Mouse (Mus musculus): ENCODE results near the gene Ntm. TPM values are rescaled to one million over a fixed set of nuclear protein-coding genes. Genes with fewer than 3 reads are reported as not detected.
A peak's percentile ranks its signal among the peaks of the same experiment; 100 is the strongest.

Gene Ntm
- polyA plus RNA-seq, 1 experiment from 2014 or later: 264 TPM

DNA sequence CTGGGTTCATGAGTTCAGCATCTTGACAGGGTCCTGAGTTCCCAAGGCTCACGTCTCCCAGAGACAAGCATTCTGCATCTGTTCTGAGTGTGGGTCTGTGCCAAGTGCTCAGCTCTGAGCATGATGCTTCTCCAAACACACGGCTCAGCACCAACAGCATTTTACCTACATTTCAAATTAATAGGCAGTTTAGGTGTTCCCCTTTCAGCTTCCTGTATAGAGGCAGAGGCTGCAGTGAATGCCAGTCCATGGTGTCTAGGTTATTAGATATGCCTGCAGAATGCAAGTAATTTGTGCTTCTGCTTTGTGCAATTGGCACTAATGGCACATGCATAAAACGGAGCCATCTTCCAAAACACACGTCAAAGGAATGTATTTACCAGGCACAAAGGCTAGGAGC lies 757.3 kb downstream of the Ntm start:
- Histone ChIP-seq H3K27me3 (replicated peaks; ENCODE audit: control insufficient read depth, insufficient read depth, low read length) (no peaks in the 10 kb centered on the region), H3K4me3 (ENCODE audit: low read length) (no peak overlapping the region), H3K9ac (ENCODE audit: low read depth, low read length) (no peak overlapping the region), H3K36me3 (ENCODE audit: control insufficient read depth, insufficient read depth, low read length) (no peaks in the 10 kb centered on the region), H3K4me2 (ENCODE audit: low read length) (no peak overlapping the region), H3K27ac (ENCODE audit: low read depth, low read length) (no peak overlapping the region; the same call in 1 of the 2 replicates), H3K9me3 (ENCODE audit: control insufficient read depth, low read length) (no peaks in the 10 kb centered on the region), H3K4me1 (ENCODE audit: control insufficient read depth, insufficient read depth, low read depth, low read length) (peaks cover 20% of the 10 kb centered on the region)
- ATAC-seq: peak; percentile 12; the same call in 1 of the 2 replicates
- 43% methylated on average over 4 of the region's 4 CpGs for WGBS

DNA sequence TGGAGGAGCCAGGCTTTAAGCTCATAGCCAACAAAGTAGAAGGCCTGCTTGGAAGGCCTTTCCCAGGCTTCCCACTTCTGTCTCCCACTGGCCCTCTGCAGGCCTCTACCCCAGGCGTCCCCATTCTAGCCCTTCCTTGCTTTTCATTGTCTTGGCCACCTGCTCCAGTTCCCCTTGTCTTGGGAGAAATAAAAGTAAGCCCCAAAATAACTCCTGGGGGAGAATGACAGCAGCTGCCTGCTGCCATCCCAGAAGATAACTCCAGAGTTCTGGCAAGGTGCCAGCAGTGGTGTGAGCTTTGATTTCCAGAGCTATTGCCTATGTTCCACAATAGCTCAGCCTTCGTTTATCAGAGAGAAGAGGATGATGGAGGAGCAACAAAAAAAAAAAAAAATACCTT lies 760.7 kb downstream of the Ntm start:
- no peaks in the 10 kb centered on the region for H3K27me3 ChIP-seq (replicated peaks; ENCODE audit: control insufficient read depth, insufficient read depth, low read length)
- peaks cover 15% of the 10 kb centered on the region for H3K4me1 ChIP-seq (ENCODE audit: control insufficient read depth, insufficient read depth, low read depth, low read length)
- no peaks in the 10 kb centered on the region for H3K9me3 ChIP-seq (ENCODE audit: control insufficient read depth, low read length)
- H3K36me3 ChIP-seq (ENCODE audit: control insufficient read depth, insufficient read depth, low read length): no peaks in the 10 kb centered on the region
- no peak overlapping the region for H3K4me3 ChIP-seq (ENCODE audit: low read length)
- no peak overlapping the region for H3K4me2 ChIP-seq (ENCODE audit: low read length)
- H3K27ac ChIP-seq (ENCODE audit: low read depth, low read length): no peak overlapping the region
- 21% methylated on average over 2 of the region's 2 CpGs for WGBS
- no peak overlapping the region for H3K9ac ChIP-seq (ENCODE audit: low read depth, low read length)
- ATAC-seq: no peak

DNA sequence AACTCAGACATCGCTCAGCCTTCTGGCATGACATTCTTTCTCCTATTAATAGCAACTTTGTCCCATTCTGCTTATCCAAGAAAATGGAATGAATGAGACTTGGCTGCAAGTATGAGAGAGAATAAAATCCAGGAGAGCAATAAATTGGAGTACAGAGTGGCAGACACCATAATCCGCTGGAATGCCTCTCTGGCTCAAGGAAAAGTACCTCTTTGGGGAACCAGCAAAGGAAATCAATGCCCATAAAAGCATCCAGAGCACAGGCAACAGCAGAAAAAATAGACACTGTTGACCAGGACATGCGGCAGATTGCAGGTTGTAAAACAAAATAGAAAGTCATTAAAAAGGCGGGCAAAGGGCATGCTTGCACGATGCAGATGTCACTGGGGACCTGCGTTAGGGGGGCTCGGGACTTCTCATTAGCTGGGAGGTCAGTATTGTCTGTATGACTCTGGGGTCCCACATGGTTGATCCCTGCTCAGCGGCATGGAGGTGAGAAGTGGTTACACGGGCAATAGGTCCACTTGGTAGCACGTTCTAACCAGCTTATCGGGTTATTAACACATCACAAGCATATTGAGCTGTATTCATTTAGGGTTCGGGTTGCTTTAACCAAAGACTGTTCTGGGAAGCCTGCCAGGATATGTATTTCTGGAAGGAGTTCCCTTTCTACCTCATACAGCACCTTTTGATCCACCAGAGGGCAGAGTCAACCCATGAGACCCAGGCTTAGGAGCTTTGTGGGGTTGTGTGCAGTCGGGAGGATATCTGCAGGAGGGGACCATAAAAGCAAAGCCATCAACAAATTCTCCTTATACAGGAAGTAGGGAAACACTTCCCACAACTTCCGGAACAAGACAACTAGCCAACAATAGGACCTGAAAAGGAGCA lies 761.5 kb downstream of the Ntm start:
- Histone ChIP-seq H3K27ac (ENCODE audit: low read depth, low read length) (no peak overlapping the region), H3K9ac (ENCODE audit: low read depth, low read length) (no peak overlapping the region), H3K4me2 (ENCODE audit: low read length) (no peak overlapping the region), H3K9me3 (ENCODE audit: control insufficient read depth, low read length) (no peaks in the 10 kb centered on the region), H3K4me3 (ENCODE audit: low read length) (no peak overlapping the region), H3K4me1 (ENCODE audit: control insufficient read depth, insufficient read depth, low read depth, low read length) (peaks cover 17% of the 10 kb centered on the region), H3K36me3 (ENCODE audit: control insufficient read depth, insufficient read depth, low read length) (no peaks in the 10 kb centered on the region), H3K27me3 (replicated peaks; ENCODE audit: control insufficient read depth, insufficient read depth, low read length) (no peaks in the 10 kb centered on the region)
- peak; percentile 67; the same call in 1 of the 2 replicates for ATAC-seq
- WGBS: 53% methylated on average over 14 of the region's 14 CpGs

GRCm38 (mm10) chr9:29197046-29197445 lies 765.9 kb downstream of the Ntm start:
- Histone ChIP-seq H3K4me2 (ENCODE audit: low read length) (no peak overlapping the region), H3K27ac (ENCODE audit: low read depth, low read length) (no peak overlapping the region), H3K9me3 (ENCODE audit: control insufficient read depth, low read length) (no peaks in the 10 kb centered on the region), H3K4me3 (ENCODE audit: low read length) (no peak overlapping the region), H3K9ac (ENCODE audit: low read depth, low read length) (no peak overlapping the region), H3K4me1 (ENCODE audit: control insufficient read depth, insufficient read depth, low read depth, low read length) (peaks cover 4% of the 10 kb centered on the region), H3K27me3 (replicated peaks; ENCODE audit: control insufficient read depth, insufficient read depth, low read length) (no peaks in the 10 kb centered on the region), H3K36me3 (ENCODE audit: control insufficient read depth, insufficient read depth, low read length) (no peaks in the 10 kb centered on the region)
- 52% methylated on average over 3 of the region's 3 CpGs for WGBS
- ATAC-seq: no peak; the same call in 1 of the 2 replicates

DNA sequence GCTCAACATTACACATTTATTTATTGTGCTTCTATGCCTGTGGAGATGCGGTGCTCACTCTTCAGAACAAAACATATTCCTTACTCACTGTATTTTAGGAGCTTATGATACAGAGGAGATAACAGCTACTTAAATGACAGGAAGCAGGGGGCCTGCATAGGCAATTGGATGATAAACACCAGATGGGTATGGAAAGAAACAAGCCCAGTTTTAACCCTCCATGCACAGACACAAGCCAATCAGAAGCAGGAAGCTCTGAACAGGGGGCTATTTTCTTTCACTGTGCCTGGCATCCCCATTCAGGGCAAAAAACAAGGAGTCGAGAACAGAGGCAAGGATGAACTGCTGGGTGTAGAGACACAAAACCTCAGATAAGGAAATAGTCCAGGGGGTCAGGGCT lies 768.7 kb downstream of the Ntm start:
- no peak overlapping the region for H3K4me2 ChIP-seq (ENCODE audit: low read length)
- H3K9me3 ChIP-seq (ENCODE audit: control insufficient read depth, low read length): no peaks in the 10 kb centered on the region
- 74% methylated on average over 2 of the region's 2 CpGs for WGBS
- H3K9ac ChIP-seq (ENCODE audit: low read depth, low read length): no peak overlapping the region
- ATAC-seq: no peak
- peaks cover 5% of the 10 kb centered on the region; the same call in 1 of the 2 replicates for H3K4me1 ChIP-seq (ENCODE audit: control insufficient read depth, insufficient read depth, low read depth, low read length)
- H3K27ac ChIP-seq (ENCODE audit: low read depth, low read length): no peak overlapping the region
- no peak overlapping the region for H3K4me3 ChIP-seq (ENCODE audit: low read length)
- no peaks in the 10 kb centered on the region for H3K27me3 ChIP-seq (replicated peaks; ENCODE audit: control insufficient read depth, insufficient read depth, low read length)
- no peaks in the 10 kb centered on the region for H3K36me3 ChIP-seq (ENCODE audit: control insufficient read depth, insufficient read depth, low read length)

- Histone ChIP-seq H3K4me3 (ENCODE audit: low read length) (no peak overlapping the region), H3K9me3 (ENCODE audit: control insufficient read depth, low read length) (no peaks in the 10 kb centered on the region), H3K36me3 (ENCODE audit: control insufficient read depth, insufficient read depth, low read length) (no peaks in the 10 kb centered on the region), H3K9ac (ENCODE audit: low read depth, low read length) (no peak overlapping the region), H3K4me1 (ENCODE audit: control insufficient read depth, insufficient read depth, low read depth, low read length) (no peaks in the 10 kb centered on the region), H3K27ac (ENCODE audit: low read depth, low read length) (no peak overlapping the region), H3K4me2 (ENCODE audit: low read length) (no peak overlapping the region), H3K27me3 (replicated peaks; ENCODE audit: control insufficient read depth, insufficient read depth, low read length) (no peaks in the 10 kb centered on the region)
- ATAC-seq: no peak
- WGBS: 76% methylated on average over 5 of the region's 5 CpGs
Measured at GRCm38 (mm10) chr9:29183011-29183410, 779.9 kb downstream of the Ntm start.

GRCm38 (mm10) chr9:29181661-29182060 lies 781.3 kb downstream of the Ntm start:
- H3K36me3 ChIP-seq (ENCODE audit: control insufficient read depth, insufficient read depth, low read length): no peaks in the 10 kb centered on the region
- H3K9me3 ChIP-seq (ENCODE audit: control insufficient read depth, low read length): no peaks in the 10 kb centered on the region
- H3K4me3 ChIP-seq (ENCODE audit: low read length): no peak overlapping the region
- no peak overlapping the region for H3K4me2 ChIP-seq (ENCODE audit: low read length)
- no peak overlapping the region for H3K9ac ChIP-seq (ENCODE audit: low read depth, low read length)
- H3K27me3 ChIP-seq (replicated peaks; ENCODE audit: control insufficient read depth, insufficient read depth, low read length): no peaks in the 10 kb centered on the region
- H3K27ac ChIP-seq (ENCODE audit: low read depth, low read length): no peak overlapping the region
- no peak for ATAC-seq
- H3K4me1 ChIP-seq (ENCODE audit: control insufficient read depth, insufficient read depth, low read depth, low read length): no peaks in the 10 kb centered on the region
- 88% methylated on average over 2 of the region's 2 CpGs for WGBS

DNA sequence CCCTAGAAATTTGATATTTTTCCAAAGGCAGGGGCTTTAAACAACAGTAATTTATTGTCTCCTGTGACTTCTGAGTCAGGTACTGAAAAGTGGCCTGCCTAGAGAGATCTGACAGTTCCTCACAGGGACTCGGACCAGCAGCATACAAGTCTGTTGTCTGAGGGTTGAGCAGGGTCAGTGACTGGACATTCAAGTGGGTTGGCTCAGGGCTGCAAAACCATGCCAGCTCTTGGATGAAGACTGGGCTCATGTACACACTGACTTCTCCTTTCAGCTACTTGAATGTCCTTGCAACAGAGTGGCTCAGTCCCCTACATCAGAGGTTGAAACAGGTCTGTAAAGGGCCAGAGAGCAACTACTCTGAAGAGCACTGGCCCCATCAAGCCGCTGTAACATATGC lies 797.2 kb downstream of the Ntm start:
- 85% methylated on average over 2 of the region's 2 CpGs for WGBS
- no peak for ATAC-seq
- H3K9ac ChIP-seq (ENCODE audit: low read depth, low read length): no peak overlapping the region
- H3K4me3 ChIP-seq (ENCODE audit: low read length): no peak overlapping the region
- H3K4me2 ChIP-seq (ENCODE audit: low read length): no peak overlapping the region
- H3K36me3 ChIP-seq (ENCODE audit: control insufficient read depth, insufficient read depth, low read length): no peaks in the 10 kb centered on the region
- no peaks in the 10 kb centered on the region for H3K4me1 ChIP-seq (ENCODE audit: control insufficient read depth, insufficient read depth, low read depth, low read length)
- no peak overlapping the region for H3K27ac ChIP-seq (ENCODE audit: low read depth, low read length)
- no peaks in the 10 kb centered on the region for H3K27me3 ChIP-seq (replicated peaks; ENCODE audit: control insufficient read depth, insufficient read depth, low read length)
- no peaks in the 10 kb centered on the region for H3K9me3 ChIP-seq (ENCODE audit: control insufficient read depth, low read length)

DNA sequence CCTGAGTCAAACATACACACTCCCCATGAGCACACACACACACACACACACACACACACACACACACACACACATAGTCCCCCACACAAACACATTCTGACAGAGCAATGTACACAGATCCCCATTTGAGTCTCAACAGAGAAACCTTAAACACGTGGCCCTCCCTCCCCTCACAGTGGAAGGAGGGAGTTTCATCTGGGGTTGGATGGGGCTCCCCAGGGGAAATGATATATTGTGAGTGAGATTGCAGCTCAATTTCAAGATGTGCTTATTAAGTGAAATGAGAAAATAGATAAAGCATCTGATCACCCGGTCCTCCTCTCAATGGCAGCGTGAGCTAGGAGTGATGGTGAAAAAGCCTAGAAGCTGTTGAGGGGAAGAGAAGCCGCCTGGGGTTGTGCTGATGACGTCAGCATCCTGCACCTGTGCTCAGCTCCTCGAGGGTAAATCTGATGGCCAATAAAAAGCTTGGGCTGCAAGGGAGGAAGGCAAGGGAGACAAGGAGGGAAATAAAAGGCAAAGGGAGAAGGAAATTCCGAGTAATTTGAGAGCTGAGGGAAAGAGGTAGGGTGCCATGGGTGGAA lies 801.8 kb downstream of the Ntm start:
- Histone ChIP-seq H3K9ac (ENCODE audit: low read depth, low read length) (no peak overlapping the region), H3K4me2 (ENCODE audit: low read length) (no peak overlapping the region), H3K4me1 (ENCODE audit: control insufficient read depth, insufficient read depth, low read depth, low read length) (no peaks in the 10 kb centered on the region), H3K27me3 (replicated peaks; ENCODE audit: control insufficient read depth, insufficient read depth, low read length) (no peaks in the 10 kb centered on the region), H3K9me3 (ENCODE audit: control insufficient read depth, low read length) (no peaks in the 10 kb centered on the region), H3K27ac (ENCODE audit: low read depth, low read length) (no peak overlapping the region), H3K36me3 (ENCODE audit: control insufficient read depth, insufficient read depth, low read length) (no peaks in the 10 kb centered on the region), H3K4me3 (ENCODE audit: low read length) (no peak overlapping the region)
- WGBS: 29% methylated on average over 7 of the region's 7 CpGs
- ATAC-seq: peak; percentile 50
